Mouse (Mus musculus) layer of hippocampus, adult 9-10 months (tissue): Measurements from ENCODE around the gene Pramel5.
"Not testable (repeated sequence)": the region's sequence is repeated elsewhere in the genome, so short reads cannot be mapped to it uniquely, and the experiment has no call there.

ENCODE experiments used
- DNase-seq: peaks from one replicate; pipeline ENCODE4 v3.0.0; 2022; ENCODE audit warnings: low spot score

Pramel5 gene

GRCm38 (mm10) chr4:144280388-144280787, at the start of gene Pramel5:
Pramel5 (minus strand) TSS chr4:144280488.
- not testable (repeated sequence) for DNase-seq

DNA sequence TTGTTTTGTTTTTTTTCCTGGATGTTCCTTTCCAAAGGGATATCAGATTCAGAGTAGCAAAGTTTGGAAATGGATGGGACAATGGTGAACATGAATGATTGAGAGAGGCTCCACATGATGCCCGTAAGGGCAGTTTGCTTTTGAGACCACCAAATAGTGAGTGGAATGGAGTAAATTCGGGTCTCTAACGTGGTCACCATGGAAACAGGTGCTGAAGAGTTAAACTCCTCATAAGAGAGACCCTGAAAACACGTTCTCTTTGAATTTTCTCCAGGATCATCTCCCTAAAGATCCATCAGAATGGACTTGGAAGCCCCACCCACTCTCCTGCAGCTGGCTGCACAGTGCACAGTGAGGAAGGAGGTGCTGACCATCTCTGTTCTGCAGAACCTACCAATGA, 49.7 kb upstream of the Pramel5 start, which contains the start of gene Gm13128:
Gene Gm13128, plus strand, starts transcription at position 301 of the 400 bp plus-strand sequence.
- DNase-seq = not testable (repeated sequence)

- DNase-seq = not testable (repeated sequence)
Observed at GRCm38 (mm10) chr4:144312666-144313460, 32.6 kb upstream of the Pramel5 start.

- DNase-seq = not testable (repeated sequence)
Observed at GRCm38 (mm10) chr4:144299414-144299813, 19.1 kb upstream of the Pramel5 start.

GRCm38 (mm10) chr4:144254768-144255167, 25.5 kb downstream of the Pramel5 start:
- DNase-seq = not testable (repeated sequence)
